Mouse (Mus musculus): Measurements from ENCODE around the gene Eif3d.
"Not testable (repeated sequence)": the region's sequence is repeated elsewhere in the genome, so short reads cannot be mapped to it uniquely, and the experiment has no call there.

The Eif3d gene

DNA sequence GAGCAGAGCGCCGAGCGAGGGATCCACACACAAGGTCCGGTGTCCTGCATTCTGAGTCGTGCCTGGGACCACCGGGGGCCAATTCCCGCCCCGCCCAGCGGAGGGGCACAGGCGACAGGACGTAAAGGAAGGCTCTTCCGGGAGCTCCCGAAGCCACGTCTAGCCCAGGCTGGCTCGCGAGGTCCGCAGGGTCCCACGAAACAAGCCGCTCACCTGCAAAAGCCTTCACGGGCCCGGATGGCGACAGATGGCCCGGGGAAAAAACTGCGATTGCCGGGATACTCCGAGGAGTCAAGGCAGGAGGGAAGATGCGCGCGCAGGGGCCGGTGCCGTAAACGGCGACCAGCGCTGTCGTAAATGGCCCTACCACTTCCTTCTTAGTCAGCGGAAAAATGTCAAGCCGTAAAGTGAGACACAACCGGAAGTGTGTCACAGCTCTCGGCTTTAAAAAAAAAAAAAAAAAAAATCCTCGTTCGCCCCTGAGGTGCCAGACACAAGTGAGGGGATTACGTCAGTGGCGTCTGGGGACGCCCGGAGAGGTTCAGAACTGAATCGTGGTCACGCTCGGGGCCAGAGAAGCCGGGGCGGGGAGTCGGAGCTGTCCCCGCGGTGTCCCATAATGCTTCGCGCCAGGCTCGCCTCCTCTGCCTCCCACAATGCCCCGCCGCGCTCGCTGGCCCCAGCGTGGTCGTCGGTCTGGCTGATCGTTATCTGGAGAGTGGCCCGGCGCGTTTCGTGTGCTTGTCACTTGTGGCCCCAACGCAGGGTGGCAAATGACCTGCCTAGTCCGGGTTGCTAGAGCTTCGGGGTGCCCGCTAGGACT, at the start of gene Eif3d:
Eif3d (minus strand) TSS at position 344 of the 823 bp plus-strand sequence.
- DNase-seq (ENCODE audit: low spot score), result peak; percentile 99

DNA sequence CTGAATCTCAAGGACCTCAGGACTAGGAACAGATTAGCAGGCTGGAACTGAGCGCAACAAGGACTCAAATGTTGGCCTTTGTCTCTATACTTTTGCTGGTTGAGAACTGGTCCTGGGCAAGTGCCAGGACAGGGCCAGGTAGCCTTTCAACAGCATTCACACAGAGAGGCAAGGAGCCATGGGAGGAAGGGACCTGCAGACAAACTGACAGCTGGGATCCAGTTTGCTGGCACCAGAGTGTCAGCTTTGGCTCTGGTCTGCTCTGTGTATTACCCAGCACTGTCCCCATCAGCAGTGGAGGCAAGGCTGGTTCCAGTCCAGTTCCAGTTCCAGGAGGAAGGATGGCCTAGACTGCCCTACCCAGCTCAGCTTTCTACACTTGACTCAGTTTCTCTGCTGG, 43.4 kb upstream of the Eif3d start:
- no peak for DNase-seq (ENCODE audit: low spot score)

GRCm38 (mm10) chr15:78008206-78008605, 37.6 kb upstream of the Eif3d start:
- not testable (repeated sequence) for DNase-seq (ENCODE audit: low spot score)

- DNase-seq (ENCODE audit: low spot score), result no peak
Measured at GRCm38 (mm10) chr15:78003929-78004328, 33.3 kb upstream of the Eif3d start.

DNA sequence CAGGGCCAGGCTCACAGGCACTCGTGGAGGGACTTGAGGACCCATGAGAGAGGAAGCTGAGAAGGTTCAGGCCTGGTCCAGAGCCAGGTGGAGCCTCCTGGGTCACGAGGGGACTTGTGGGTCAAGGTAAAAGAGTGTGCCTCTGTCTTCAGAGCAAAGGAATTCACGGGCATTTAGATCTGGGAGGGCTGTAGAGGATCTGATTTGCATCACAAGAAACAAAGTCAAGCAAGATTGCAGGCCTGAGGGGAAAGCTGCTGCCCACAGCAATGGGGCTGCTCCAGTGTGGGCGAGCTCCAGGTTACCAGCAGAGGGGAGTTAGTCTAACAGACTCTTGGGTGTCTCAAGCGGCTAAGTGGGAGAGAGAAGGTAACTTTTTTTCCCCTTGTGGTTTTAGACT, 30.8 kb upstream of the Eif3d start:
- DNase-seq (ENCODE audit: low spot score), result no peak

GRCm38 (mm10) chr15:77988541-77988940, 17.9 kb upstream of the Eif3d start:
- no peak for DNase-seq (ENCODE audit: low spot score)

DNA sequence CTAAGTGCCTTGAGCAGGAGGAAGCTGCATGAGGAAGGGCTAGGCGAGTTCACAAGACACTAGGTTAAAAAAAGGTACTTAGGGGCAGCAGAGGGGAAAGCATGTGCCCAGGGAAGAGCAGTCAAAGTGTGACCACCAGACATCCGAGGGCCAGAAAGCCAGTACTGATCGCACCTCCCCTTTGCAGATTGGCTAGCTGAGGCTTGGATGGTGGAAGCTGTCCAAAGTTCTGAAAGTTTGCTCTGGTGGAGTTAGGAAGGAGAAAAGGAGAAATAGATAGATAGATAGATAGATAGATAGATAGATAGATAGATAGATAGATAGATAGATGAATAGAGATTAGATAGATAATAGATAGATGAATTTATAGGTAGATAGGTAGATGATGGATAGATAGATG, 12.8 kb upstream of the Eif3d start:
- no peak for DNase-seq (ENCODE audit: low spot score)

DNA sequence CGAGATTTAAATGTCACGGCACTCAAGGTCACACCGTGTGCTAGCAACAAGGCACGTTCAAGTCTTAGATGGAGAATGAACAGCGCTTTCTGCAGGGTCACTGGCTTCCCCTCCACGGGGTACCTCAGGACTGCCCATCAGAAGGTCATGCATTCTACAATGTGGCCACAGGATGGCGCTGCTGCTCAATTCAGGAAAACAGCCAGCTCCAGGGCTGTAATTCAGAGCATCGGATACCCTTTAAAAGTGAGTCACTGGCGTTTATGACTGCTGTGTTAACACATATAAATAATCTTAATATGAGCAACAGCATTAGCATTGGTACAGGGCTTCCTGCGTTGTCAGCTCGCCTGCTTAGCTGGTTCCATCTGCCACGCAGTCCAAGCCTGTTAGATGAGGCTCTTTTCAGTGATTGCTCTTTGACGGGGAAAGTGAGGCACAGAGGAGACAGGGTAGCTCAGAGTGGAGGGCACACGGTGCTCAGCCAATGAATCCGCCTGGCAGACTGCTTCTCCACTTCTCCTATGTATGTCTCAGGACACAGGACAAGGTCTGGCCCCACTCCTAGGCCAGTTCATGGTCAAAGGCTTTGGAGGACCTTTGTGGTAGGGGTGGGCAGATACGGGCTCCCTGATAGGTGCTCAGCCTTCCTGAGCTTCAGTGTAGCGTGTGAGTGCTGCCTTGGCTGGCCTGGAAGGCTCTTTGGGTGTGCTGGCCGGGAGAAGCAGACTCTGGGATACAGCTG, 11.8 kb upstream of the Eif3d start:
- no peak for DNase-seq (ENCODE audit: low spot score)

GRCm38 (mm10) chr15:77981181-77981680, 10.6 kb upstream of the Eif3d start:
- no peak for DNase-seq (ENCODE audit: low spot score)

GRCm38 (mm10) chr15:77979427-77979865, 8.8 kb upstream of the Eif3d start:
- DNase-seq (ENCODE audit: low spot score), result no peak

DNA sequence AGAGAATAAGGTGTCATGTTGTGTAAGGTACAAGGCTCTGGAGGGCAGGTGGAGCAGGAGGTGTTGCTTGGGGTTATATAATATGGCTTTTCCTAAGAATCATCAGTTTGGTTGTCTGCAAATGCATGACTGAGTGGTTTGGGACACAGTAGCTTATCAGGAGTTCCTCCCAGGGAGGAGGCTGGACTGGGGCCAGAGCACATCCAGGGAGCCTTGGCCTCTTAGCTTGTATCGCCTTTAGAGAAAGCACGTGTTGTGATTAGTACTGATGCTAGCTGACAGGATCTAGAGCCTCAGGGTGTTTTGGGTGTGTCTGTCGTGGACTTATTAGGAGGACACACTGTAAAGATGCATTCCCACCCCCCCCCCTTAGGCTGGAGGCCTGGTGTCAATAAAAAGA, 7.0 kb upstream of the Eif3d start:
- DNase-seq (ENCODE audit: low spot score), result no peak

DNA sequence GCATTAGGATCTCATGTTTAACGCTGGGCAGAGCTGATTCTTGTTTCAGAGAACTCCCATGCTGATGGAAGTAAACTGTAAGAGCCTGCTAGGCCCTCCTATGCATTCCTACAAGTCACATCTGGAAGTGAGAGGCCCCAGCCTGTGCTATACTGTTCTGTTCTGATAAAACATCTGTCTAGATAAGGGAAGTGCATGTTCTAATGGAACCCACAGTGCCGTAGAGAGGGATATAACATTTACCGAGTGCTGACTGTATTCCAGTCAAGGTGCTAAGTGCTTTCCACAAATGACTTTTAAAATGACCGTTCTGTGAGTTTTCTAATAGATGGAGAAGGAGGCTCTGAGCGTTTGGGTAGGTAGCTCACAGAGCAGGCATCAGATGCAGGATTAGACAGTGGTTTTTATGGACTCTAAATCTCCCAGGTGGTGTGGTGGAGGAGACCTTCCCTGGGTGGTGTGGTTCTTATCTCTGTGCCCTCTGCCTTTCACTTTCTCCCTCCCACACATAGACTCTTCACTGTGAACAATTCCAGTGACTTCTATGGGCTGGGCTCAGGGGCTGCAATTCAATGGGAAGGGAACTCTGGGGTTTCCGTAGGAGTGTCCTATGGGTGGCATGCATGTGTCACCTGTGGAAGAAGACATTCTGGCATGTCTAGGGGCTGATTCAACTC, 3.7 kb upstream of the Eif3d start:
- DNase-seq (ENCODE audit: low spot score), result no peak

DNA sequence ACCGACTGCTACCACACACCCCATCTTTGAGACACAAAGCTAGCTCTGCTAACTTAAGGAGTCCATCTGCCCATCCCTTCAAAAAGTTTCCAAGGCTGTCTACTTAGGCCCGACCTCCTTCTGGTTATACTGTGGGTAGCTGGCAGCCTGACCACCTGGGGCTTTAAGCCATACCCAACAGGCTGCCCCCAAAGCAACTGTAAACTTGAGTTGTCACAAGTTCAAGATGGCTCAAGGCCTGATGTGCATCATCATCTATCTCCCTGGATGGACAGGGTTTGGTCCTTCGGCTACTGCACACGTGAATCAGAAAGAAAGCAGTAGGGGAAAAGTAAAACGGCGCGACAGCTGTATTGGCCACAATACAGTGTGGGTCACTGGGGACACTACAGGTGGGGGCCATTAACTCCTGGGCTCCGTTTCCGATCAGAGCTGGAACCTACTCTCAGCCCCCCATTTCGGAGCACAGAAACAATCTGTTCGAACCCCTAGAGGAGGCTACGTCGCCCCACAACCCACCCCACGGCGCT, 608 bp downstream of the Eif3d start:
- DNase-seq (ENCODE audit: low spot score), result no peak

- DNase-seq (ENCODE audit: low spot score), result no peak
Measured at GRCm38 (mm10) chr15:77965117-77965528, 5.5 kb downstream of the Eif3d start.

DNA sequence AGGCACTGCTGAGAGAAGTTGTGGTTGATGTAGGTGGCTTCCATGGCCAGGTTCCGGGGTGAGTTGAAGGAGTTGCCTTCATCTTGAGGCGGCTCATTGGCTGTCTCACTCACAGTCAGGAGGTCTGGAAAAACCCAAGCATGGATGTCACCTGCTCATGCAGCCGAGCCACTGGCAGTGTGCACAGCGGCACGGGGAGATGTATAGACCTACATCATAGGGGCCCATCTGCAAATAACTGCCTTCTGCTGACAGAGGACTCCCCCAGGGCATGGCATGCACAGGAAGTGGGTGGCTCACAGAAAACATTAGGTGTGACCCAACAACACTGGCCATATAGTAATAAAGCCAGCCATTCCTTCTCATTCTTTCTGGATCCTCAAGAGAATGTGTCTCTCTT, 8.2 kb downstream of the Eif3d start:
- DNase-seq (ENCODE audit: low spot score), result no peak

DNA sequence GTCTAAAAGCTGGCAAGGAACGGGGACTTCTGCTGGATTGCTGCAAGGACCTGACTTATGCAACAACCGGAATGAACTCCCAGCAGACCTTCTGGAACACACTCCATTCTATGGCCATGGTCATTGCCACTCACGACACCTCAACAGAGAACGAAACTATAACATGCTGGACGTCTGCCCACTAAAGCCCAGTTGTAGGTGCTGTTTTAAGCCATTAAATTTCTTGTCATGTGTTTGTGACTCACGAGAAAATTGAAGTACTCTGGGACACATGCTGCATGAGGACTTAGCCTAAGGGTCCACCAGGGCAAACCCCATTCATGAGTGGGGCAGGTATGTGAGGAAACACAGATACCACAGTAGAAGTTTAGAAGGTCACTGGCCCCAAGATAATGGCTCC, 9.9 kb downstream of the Eif3d start:
- DNase-seq (ENCODE audit: low spot score), result no peak

DNA sequence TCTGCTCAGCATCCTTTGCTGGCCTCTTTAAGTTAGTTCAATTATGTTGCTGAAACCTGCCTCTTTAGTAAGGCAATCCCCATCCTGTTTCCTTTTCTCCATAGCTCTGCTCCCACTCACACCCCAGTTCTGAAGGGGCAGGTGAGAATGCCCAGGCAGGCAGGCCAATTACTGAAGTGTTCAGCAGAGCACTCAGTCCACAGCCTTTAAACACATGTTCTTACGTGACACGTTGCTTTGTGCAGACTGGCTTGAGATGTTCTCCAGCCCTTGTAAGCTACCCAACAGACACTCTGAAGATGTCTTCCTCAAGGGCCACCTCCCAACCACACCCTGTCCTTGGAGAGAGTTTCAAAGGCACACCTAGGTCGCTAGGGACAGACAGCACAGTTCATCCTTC, 12.5 kb downstream of the Eif3d start:
- no peak for DNase-seq (ENCODE audit: low spot score)

DNA sequence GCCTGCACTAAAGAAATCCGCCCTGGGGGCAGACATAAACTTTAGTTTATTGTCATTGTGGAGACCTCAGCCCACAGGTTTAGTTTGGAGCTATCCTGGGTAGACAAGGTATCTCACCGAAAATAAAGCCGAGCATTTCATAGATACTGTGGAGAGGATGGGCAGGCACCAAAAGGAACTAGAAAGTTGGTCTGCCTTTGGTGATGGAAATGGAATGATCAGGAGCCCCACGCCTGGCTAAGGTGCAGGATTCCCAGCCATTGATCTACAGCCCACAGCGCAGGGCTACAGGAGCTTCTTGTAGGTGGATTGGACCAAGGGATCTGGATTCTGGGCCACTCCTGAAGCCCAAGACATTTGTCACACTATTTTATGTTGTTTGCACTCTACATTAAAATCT, 13.0 kb downstream of the Eif3d start:
- no peak for DNase-seq (ENCODE audit: low spot score)

DNA sequence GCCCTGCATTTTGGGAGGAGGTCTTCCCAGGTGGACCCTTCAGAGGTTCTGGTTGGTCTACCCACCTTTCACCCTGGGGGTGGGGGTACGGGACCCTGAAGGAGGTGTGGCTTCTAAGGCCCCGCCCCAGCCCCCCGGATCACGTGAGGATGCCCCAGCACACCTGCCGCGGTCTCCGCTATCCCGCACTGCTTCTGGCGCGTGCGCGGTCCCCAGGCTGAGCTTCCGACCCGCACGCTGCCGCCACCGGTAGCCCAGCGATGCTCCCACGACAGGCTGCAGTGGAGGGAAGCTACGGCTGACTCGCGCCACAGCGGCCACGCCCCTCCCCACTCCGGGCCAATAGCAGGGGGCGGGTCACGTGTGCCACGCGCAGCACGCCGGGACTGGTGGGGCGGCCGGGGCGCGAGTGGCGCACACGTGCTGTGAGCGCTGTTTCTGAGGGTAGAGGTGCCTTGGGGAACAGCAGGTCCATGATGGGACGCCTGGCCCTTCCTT, 14.2 kb downstream of the Eif3d start, which contains the start of gene Foxred2:
Foxred2 (minus strand) TSS at position 319 of the 498 bp plus-strand sequence.
- DNase-seq (ENCODE audit: low spot score), result no peak

- no peak for DNase-seq (ENCODE audit: low spot score)
Measured at GRCm38 (mm10) chr15:77955440-77956403, 14.9 kb downstream of the Eif3d start.

DNA sequence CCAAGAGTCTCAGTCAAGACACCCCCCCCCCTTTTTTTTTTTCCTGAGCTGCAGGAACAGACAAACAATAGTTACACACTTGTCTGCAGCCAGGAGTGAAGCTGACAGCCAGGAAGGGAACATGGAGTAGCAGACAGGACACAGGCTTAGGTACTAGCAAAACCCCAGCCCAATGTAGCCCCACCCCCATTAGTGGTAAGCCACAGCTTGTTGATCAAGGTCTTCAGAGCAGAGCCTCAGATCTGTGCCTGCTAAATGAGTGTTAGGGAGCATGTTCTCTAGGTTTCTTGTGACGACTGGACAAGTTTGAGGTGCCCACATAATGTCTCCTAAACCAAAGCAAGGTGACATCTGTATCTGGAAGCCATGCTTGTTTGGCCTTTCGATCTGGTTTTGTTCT, 16.3 kb downstream of the Eif3d start:
- DNase-seq (ENCODE audit: low spot score), result no peak
